Mouse (Mus musculus) cortical plate, adult 2 months (tissue): ENCODE measurements around the gene Tsc22d4.

ENCODE experiments used
- CTCF ChIP-seq: fragments of 200-500 bp; IDR thresholded peaks from 2 replicates; pipeline ENCODE4 v1.5.1; 2011; ENCODE audit warnings: mild to moderate bottlenecking, control low read depth, low read length; ENCODE audit not compliant: insufficient read depth; ENCODE audit errors: extremely low read depth
- POLR2A ChIP-seq: fragments of 200-500 bp; IDR thresholded peaks from 2 replicates; pipeline ENCODE4 v1.6.1; 2011; ENCODE audit warnings: mild to moderate bottlenecking, low read length, control low read depth; ENCODE audit not compliant: insufficient read depth; ENCODE audit errors: extremely low read depth

DNA sequence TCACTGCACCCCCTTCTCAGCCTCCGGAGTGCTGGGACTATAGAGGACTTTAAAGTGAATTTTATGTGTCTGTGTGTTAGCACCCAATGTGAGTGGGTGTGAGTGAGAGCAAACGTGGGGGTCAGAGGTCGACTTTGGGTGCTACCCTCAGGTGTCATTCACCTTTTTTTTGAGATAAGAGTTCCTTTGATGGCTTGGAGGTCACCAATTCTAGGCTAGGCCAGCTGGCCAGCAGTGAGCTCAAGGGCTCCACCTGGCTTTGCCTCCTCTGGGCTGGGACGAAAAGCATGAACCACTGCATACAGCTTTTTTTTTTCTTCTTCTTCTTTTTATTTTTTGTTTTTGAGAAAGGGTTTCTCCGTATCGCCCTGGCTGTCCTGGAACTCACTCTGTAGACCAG, 18.8 kb upstream of the Tsc22d4 start:
- no peak for TF ChIP-seq CTCF
- TF ChIP-seq POLR2A: no peak
